Mouse (Mus musculus) heart, embryonic 13.5 days (tissue): ENCODE measurements at regions not wholly inside any gene's neighbourhood (a gene's known extent, or its start where the extent isn't known, plus 50 kb on each side); places are given as distances from the start of the nearest gene placed in this dataset.

Source experiments
- ATAC-seq: fragments of 200-750 bp; cut with Nextera tagmentation; 2 replicates; pipeline ENCODE4 v1.8.0; 2017; ENCODE audit warnings: moderate TSS enrichment; ENCODE audit not compliant: insufficient number of reproducible peaks, low FRiP score, low TSS enrichment; ENCODE audit errors: extremely low read depth
- H3K27ac ChIP-seq: fragments of 300-500 bp; sonication (generic); replicated peaks from 2 replicates; pipeline ENCODE4 v1.5.1; 2015; ENCODE audit warnings: moderate library complexity, mild to moderate bottlenecking, inconsistent platforms
- H3K27me3 ChIP-seq: fragments of 300-500 bp; sonication (generic); replicated peaks from 2 replicates; pipeline ENCODE4 v1.6.1; 2015; ENCODE audit warnings: mild to moderate bottlenecking, inconsistent platforms
- H3K36me3 ChIP-seq: fragments of 300-500 bp; sonication (generic); 2 replicates; pipeline ENCODE4 v1.6.1; 2015; ENCODE audit warnings: mild to moderate bottlenecking, inconsistent platforms
- H3K4me1 ChIP-seq: fragments of 300-500 bp; sonication (generic); 2 replicates; pipeline ENCODE4 v1.6.1; 2015; ENCODE audit warnings: inconsistent platforms
- H3K4me2 ChIP-seq: fragments of 300-500 bp; sonication (generic); 2 replicates; pipeline ENCODE4 v1.6.1; 2015; ENCODE audit warnings: inconsistent platforms, mild to moderate bottlenecking, moderate library complexity
- H3K4me3 ChIP-seq: fragments of 300-500 bp; sonication (generic); 2 replicates; pipeline ENCODE4 v1.5.1; 2015; ENCODE audit warnings: moderate library complexity, mild to moderate bottlenecking, inconsistent platforms
- H3K9ac ChIP-seq: fragments of 300-500 bp; sonication (generic); 2 replicates; pipeline ENCODE4 v1.6.1; 2015; ENCODE audit warnings: inconsistent platforms, mild to moderate bottlenecking, moderate library complexity
- H3K9me3 ChIP-seq: fragments of 300-500 bp; sonication (generic); 2 replicates; pipeline ENCODE4 v1.6.1; 2016; ENCODE audit warnings: inconsistent platforms
- WGBS: fragments of 180-500 bp; shearing (Covaris S2); methylation state at CpG from one replicate; pipeline ENCODE4 v1.1.7; 2015; ENCODE audit warnings: mixed read lengths; 5-methylcytosine and 5-hydroxymethylcytosine counted together

DNA sequence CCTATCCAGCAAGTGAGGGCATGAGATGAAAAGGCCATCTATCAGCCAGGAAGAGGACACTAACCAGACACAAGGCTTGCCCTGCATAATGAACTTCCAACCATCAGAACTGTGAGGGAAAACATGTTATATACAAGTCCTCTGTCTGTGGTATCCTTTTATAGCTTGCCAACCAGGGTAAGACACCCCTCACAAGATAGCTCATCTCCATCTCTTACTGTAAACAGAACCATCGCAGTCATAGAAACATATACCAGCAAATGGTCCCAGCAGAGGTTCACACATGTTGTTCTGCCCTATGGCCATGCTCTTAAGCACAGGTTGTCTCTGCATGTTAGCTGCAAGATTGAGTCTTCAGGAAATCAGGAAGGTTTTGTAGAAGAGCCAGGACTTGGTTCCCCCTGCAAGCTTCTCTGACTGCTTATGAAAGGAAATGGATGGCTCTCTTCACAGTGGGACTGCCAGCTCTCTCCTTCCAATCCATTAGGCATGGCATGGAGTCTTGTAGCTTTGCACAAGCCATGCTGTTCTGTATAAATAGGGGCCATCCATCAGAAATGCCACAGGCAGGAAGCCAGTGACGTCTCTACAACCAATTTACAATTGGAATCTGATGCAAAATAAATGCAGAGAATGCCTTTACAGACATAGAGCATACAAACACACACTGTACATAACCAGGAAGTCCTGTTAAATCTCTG lies 1514.0 kb upstream of the Lrrc6 start:
- no peak overlapping the region for H3K27ac ChIP-seq
- no peaks in the 10 kb centered on the region for H3K36me3 ChIP-seq
- no peaks in the 10 kb centered on the region for H3K27me3 ChIP-seq
- ATAC-seq, result no peak
- peaks cover 7% of the 10 kb centered on the region; the same call in 1 of the 2 replicates for H3K4me1 ChIP-seq
- H3K9me3 ChIP-seq, result no peaks in the 10 kb centered on the region
- no peak overlapping the region for H3K4me2 ChIP-seq
- no peak overlapping the region for H3K9ac ChIP-seq
- 60% methylated on average over 2 of the region's 2 CpGs for WGBS
- H3K4me3 ChIP-seq, result no peak overlapping the region

- Histone ChIP-seq H3K9me3 (no peaks in the 10 kb centered on the region), H3K36me3 (no peaks in the 10 kb centered on the region), H3K4me2 (no peak overlapping the region), H3K27me3 (no peaks in the 10 kb centered on the region), H3K4me1 (peaks cover 7% of the 10 kb centered on the region; the same call in 1 of the 2 replicates), H3K4me3 (no peak overlapping the region), H3K27ac (no peak overlapping the region), H3K9ac (no peak overlapping the region)
- no peak for ATAC-seq
- WGBS, result 81% methylated on average over 1 of the region's 1 CpGs
Measured at GRCm38 (mm10) chr15:68011162-68011561, 1510.5 kb upstream of the Lrrc6 start.

DNA sequence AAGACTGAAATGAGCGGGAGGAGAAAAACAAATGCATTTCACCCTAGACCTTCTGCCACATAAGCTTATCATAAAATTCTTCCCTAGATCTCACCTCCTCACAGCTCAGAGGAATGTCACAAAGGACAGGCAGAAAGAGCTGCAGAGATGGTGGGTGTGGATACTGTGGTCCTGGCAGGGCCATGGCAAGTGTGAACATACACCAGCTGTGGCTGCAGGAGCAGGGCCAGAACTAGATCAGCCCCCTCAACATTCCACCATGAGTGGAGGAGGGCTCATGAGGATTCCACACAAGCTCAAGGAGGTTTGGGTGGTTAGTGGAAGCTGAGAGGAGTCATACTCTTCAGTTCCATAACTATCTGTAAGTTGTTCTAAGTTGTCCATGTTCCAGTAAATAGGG lies 1509.5 kb upstream of the Lrrc6 start:
- no peak overlapping the region for H3K27ac ChIP-seq
- H3K27me3 ChIP-seq, result no peaks in the 10 kb centered on the region
- no peaks in the 10 kb centered on the region for H3K36me3 ChIP-seq
- H3K4me2 ChIP-seq, result no peak overlapping the region
- no peak overlapping the region for H3K9ac ChIP-seq
- ATAC-seq, result no peak
- H3K9me3 ChIP-seq, result no peaks in the 10 kb centered on the region
- peaks cover 7% of the 10 kb centered on the region; the same call in 1 of the 2 replicates for H3K4me1 ChIP-seq
- WGBS, result 57% methylated on average over 1 of the region's 1 CpGs
- H3K4me3 ChIP-seq, result no peak overlapping the region

- H3K4me2 ChIP-seq, result no peak overlapping the region
- H3K4me1 ChIP-seq, result peaks cover 12% of the 10 kb centered on the region
- WGBS, result 44% methylated on average over 5 of the region's 5 CpGs
Measured at GRCm38 (mm10) chr15:68004798-68005197, 1504.1 kb upstream of the Lrrc6 start.

GRCm38 (mm10) chr15:67996532-67996931 lies 1495.8 kb upstream of the Lrrc6 start:
- Histone ChIP-seq H3K36me3 (no peaks in the 10 kb centered on the region), H3K9me3 (no peaks in the 10 kb centered on the region), H3K27ac (no peak overlapping the region), H3K9ac (no peak overlapping the region), H3K4me1 (no peaks in the 10 kb centered on the region), H3K4me3 (no peak overlapping the region), H3K27me3 (no peaks in the 10 kb centered on the region), H3K4me2 (no peak overlapping the region)
- 83% methylated on average over 7 of the region's 7 CpGs for WGBS
- ATAC-seq, result no peak

More at GRCm38 (mm10) chr15:68004798-68005197, 1504.1 kb upstream of the Lrrc6 start:
- H3K9ac ChIP-seq, result no peak overlapping the region
- no peaks in the 10 kb centered on the region for H3K36me3 ChIP-seq
- ATAC-seq, result no peak
- no peak overlapping the region for H3K27ac ChIP-seq
- H3K27me3 ChIP-seq, result no peaks in the 10 kb centered on the region
- no peaks in the 10 kb centered on the region for H3K9me3 ChIP-seq
- no peak overlapping the region for H3K4me3 ChIP-seq

- no peak overlapping the region for H3K4me3 ChIP-seq
- no peaks in the 10 kb centered on the region for H3K36me3 ChIP-seq
- ATAC-seq, result no peak
- no peak overlapping the region for H3K9ac ChIP-seq
- no peaks in the 10 kb centered on the region for H3K27me3 ChIP-seq
- H3K9me3 ChIP-seq, result no peaks in the 10 kb centered on the region
- H3K4me1 ChIP-seq, result no peaks in the 10 kb centered on the region
- no peak overlapping the region for H3K27ac ChIP-seq
- WGBS, result 76% methylated on average over 5 of the region's 5 CpGs
- no peak overlapping the region for H3K4me2 ChIP-seq
Measured at GRCm38 (mm10) chr15:67989428-67990272, 1488.9 kb upstream of the Lrrc6 start.

DNA sequence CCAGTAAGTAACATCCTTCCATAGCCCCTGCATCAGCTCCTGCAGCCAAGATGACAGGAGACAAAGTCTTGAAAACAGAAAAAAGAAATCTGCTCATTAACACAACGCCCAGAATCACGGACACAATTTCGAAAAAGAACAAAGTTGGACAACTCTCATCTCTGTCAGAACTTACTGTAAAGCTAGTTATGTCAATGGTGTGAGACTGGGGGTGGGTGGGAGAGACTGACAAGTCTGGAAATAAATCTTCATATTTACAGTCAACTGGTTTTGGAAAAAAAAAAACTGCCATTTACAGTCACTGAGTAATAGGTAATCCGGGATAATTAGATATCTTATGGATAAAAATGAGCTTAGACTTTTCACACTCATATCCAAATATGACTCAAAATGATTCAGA lies 1487.2 kb upstream of the Lrrc6 start:
- Histone ChIP-seq H3K4me2 (no peak overlapping the region), H3K9me3 (no peaks in the 10 kb centered on the region)

DNA sequence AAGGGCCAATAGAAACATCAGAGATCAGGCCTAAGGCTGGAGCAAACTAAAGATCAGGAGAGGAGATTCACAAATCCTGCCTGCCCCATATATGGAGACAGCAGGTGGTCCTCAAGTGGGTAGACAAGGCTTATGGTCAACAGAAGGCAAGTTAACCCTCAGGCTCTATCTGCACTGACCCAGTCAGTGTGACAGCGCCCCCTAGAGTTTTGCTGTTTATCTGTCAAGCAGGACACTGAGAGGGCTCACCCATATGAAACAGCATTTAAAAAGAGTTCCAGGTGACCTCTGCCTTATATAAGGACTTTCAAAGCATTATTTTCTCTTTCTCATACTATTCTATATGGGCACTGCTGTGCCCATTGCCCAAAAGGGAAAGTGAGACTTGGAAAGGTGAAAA lies 1482.5 kb upstream of the Lrrc6 start:
- H3K27ac ChIP-seq, result no peak overlapping the region
- WGBS, result 23% methylated on average over 1 of the region's 1 CpGs
- ATAC-seq, result no peak
- no peak overlapping the region for H3K4me3 ChIP-seq
- no peaks in the 10 kb centered on the region for H3K9me3 ChIP-seq
- no peaks in the 10 kb centered on the region for H3K27me3 ChIP-seq
- no peak overlapping the region for H3K9ac ChIP-seq
- no peak overlapping the region for H3K4me2 ChIP-seq
- H3K36me3 ChIP-seq, result no peaks in the 10 kb centered on the region
- no peaks in the 10 kb centered on the region for H3K4me1 ChIP-seq

More for the DNA sequence above, 1487.2 kb upstream of the Lrrc6 start:
- WGBS, result 89% methylated on average over 4 of the region's 4 CpGs
- Histone ChIP-seq H3K27ac (no peak overlapping the region), H3K4me3 (no peak overlapping the region), H3K4me1 (no peaks in the 10 kb centered on the region), H3K36me3 (no peaks in the 10 kb centered on the region), H3K9ac (no peak overlapping the region), H3K27me3 (no peaks in the 10 kb centered on the region)
- no peak for ATAC-seq

DNA sequence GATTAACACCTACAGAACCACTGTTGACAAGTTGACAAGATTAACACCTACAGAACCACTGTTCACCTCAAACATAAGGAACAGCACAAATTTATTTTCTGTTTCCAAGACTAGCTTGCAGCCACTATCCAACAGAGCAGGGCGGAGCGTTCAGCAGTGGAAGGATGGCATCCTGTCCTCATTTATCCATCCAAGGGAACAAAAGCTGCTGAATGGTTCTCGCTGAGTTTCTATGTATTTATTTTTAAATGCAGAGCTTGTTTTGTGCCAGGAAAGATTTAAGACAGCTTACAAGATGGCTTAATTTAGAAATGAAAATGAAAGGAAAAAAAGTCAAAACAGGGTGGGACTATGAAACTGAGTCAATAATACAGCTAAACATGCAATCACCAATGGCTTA lies 1481.2 kb upstream of the Lrrc6 start:
- no peak for ATAC-seq
- Histone ChIP-seq H3K27me3 (no peaks in the 10 kb centered on the region), H3K4me3 (no peak overlapping the region), H3K27ac (no peak overlapping the region), H3K4me2 (no peak overlapping the region), H3K9ac (no peak overlapping the region), H3K4me1 (no peaks in the 10 kb centered on the region), H3K9me3 (no peaks in the 10 kb centered on the region), H3K36me3 (no peaks in the 10 kb centered on the region)
- WGBS, result 85% methylated on average over 3 of the region's 3 CpGs

DNA sequence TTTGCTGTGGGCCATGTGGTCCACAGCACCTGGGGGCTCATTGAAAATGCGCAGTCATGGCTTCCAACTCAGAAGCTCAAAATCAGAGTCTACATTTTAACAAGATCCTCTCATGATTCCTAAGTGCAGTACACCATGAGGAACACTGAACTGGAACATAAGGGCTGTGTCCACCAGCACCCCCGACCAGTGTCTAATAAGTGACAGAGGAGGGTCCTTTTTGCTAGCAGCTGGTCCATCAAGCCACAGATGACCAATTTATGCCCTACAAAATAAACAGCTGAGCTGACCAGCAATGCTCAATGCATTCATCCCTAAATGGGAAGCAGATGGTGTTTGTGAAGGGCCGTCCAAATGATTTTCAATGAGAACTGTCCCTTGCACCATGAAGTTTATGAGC lies 1478.7 kb upstream of the Lrrc6 start:
- no peaks in the 10 kb centered on the region for H3K36me3 ChIP-seq
- H3K9ac ChIP-seq, result no peak overlapping the region
- WGBS, result 69% methylated on average over 3 of the region's 3 CpGs
- no peak for ATAC-seq
- H3K4me1 ChIP-seq, result no peaks in the 10 kb centered on the region
- H3K27me3 ChIP-seq, result no peaks in the 10 kb centered on the region
- no peaks in the 10 kb centered on the region for H3K9me3 ChIP-seq
- no peak overlapping the region for H3K4me2 ChIP-seq
- no peak overlapping the region for H3K27ac ChIP-seq
- H3K4me3 ChIP-seq, result no peak overlapping the region

GRCm38 (mm10) chr15:67977210-67977609 lies 1476.5 kb upstream of the Lrrc6 start:
- no peaks in the 10 kb centered on the region for H3K9me3 ChIP-seq
- no peak overlapping the region for H3K9ac ChIP-seq
- H3K27me3 ChIP-seq, result no peaks in the 10 kb centered on the region
- no peaks in the 10 kb centered on the region for H3K36me3 ChIP-seq
- no peak for ATAC-seq
- H3K4me1 ChIP-seq, result no peaks in the 10 kb centered on the region
- H3K27ac ChIP-seq, result no peak overlapping the region
- H3K4me3 ChIP-seq, result no peak overlapping the region
- WGBS, result 78% methylated on average over 2 of the region's 2 CpGs
- H3K4me2 ChIP-seq, result no peak overlapping the region

DNA sequence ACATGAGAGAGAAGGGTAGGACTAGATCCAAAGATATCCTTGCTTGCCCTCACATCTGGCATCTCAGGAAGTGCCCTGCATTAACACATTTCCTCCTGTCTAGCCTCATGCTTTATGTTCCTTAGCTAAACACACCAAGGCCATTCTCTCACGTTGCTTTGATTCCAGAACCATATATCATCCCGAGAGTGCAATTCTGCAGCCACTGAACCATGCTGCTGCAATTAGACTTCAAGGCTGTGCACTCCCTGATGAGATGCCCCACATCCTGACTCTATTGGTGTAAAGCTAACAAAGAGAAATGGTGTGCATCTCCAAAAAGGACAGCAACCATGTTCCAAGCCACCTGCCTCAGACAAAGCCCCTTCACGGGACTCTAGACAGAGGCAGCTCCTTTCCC lies 1471.3 kb upstream of the Lrrc6 start:
- Histone ChIP-seq H3K4me3 (no peak overlapping the region), H3K27ac (no peak overlapping the region), H3K9ac (no peak overlapping the region), H3K4me1 (no peaks in the 10 kb centered on the region), H3K36me3 (no peaks in the 10 kb centered on the region), H3K27me3 (no peaks in the 10 kb centered on the region), H3K4me2 (no peak overlapping the region), H3K9me3 (no peaks in the 10 kb centered on the region)
- no peak for ATAC-seq
- WGBS, result 58% methylated on average over 3 of the region's 3 CpGs
